Mouse (Mus musculus) stomach, postnatal 0 days (tissue): ENCODE results near the gene A630001G21Rik. TPM values are rescaled to one million over a fixed set of nuclear protein-coding genes. Genes with fewer than 3 reads are reported as not detected.

Experiments used
- ATAC-seq: fragments of 200-750 bp; cut with Nextera tagmentation; 2 replicates; pipeline ENCODE4 v1.8.0; 2017; ENCODE audit not compliant: low FRiP score, low TSS enrichment
- DNase-seq: peaks from one replicate; pipeline ENCODE4 v3.0.0-alpha.2; 2016; ENCODE audit warnings: low spot score
- H3K27ac ChIP-seq: fragments of 300-500 bp; sonication (generic); replicated peaks from 2 replicates; pipeline ENCODE4 v1.5.1; 2014; ENCODE audit warnings: mild to moderate bottlenecking, control low read depth
- H3K27me3 ChIP-seq: fragments of 300-500 bp; sonication (generic); 2 replicates; pipeline ENCODE4 v1.6.1; 2014; ENCODE audit warnings: low read length; ENCODE audit not compliant: control insufficient read depth, insufficient read depth
- H3K36me3 ChIP-seq: fragments of 300-500 bp; sonication (generic); 2 replicates; pipeline ENCODE4 v1.6.1; 2014; ENCODE audit warnings: low read length, mixed read lengths; ENCODE audit not compliant: control insufficient read depth, insufficient read depth
- H3K4me1 ChIP-seq: fragments of 300-500 bp; sonication (generic); replicated peaks from 2 replicates; pipeline ENCODE4 v1.6.1; 2014; ENCODE audit warnings: antibody characterized with exemption; ENCODE audit not compliant: control insufficient read depth, insufficient read depth
- H3K4me2 ChIP-seq: fragments of 300-500 bp; sonication (generic); replicated peaks from 2 replicates; pipeline ENCODE4 v1.6.1; 2014; ENCODE audit warnings: low read depth, mild to moderate bottlenecking, control low read depth, moderate library complexity
- H3K4me3 ChIP-seq: fragments of 300-500 bp; sonication (generic); 2 replicates; pipeline ENCODE4 v1.5.1; 2014; ENCODE audit warnings: low read depth, low read length, control low read depth
- H3K9ac ChIP-seq: fragments of 300-500 bp; sonication (generic); 2 replicates; pipeline ENCODE4 v1.6.1; 2014; ENCODE audit warnings: mild to moderate bottlenecking, low read length, control low read depth, mixed read lengths
- H3K9me3 ChIP-seq: fragments of 300-500 bp; sonication (generic); 2 replicates; pipeline ENCODE4 v1.6.1; 2016; ENCODE audit warnings: low read length; ENCODE audit not compliant: control insufficient read depth
- CTCF ChIP-seq: IDR thresholded peaks from 2 replicates; pipeline ENCODE4 v1.5.1; 2016; ENCODE audit warnings: antibody characterized with exemption, low read depth, mild to moderate bottlenecking, moderate library complexity
- EP300 ChIP-seq: optimal IDR thresholded peaks from 2 replicates; pipeline ENCODE3; 2016; ENCODE audit warnings: antibody characterized with exemption
- WGBS: fragments of 180-500 bp; shearing (Covaris S2); extraction: QIAGEN DNeasy Blood & Tissue Kit; methylation state at CpG from one replicate; pipeline ENCODE4 v1.1.7; 2014; 5-methylcytosine and 5-hydroxymethylcytosine counted together
- polyA plus RNA-seq: library from polyadenylated mRNA; unstranded; fragments of >200 nt; fragmentation: Nextera tagmentation; extraction: Ambion mirVana; gene quantifications from 2 replicates; pipeline ENCODE4 v1.2.1, GENCODE M21; 2015

The A630001G21Rik gene
- polyA plus RNA-seq, 1 experiment from 2014 or later: 0.72 TPM

DNA sequence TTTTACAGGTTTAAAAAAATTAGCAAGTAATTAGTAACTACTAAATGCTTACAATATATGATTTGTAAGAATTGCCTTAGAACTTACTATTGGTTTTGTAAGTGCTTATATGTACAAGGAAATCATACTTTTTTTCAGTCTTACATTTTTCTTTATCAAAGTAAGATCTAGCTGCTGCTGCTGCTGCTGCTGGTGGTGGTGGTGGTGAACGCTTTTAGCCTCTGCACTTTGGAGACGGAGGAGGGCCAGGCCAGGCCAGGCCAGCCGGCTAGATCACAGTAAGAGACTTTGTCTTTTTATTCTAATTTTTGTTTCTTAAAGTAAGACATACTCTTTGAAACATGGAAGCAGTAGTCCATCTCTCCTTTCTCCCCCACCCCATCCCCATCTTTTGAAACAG, 16.8 kb upstream of the A630001G21Rik start:
- no peaks in the 10 kb centered on the region for H3K9me3 ChIP-seq
- H3K4me2 ChIP-seq: peak overlapping the region; percentile 34; the same call in 1 of the 2 replicates
- no peak overlapping the region for H3K4me3 ChIP-seq
- H3K27me3 ChIP-seq: no peaks in the 10 kb centered on the region
- no peak overlapping the region for H3K27ac ChIP-seq
- no peak overlapping the region for H3K9ac ChIP-seq
- WGBS: 39% methylated on average over 3 of the region's 3 CpGs
- DNase-seq (no peak), ATAC-seq (no peak)
- H3K36me3 ChIP-seq: no peaks in the 10 kb centered on the region
- peaks cover 2% of the 10 kb centered on the region; the same call in 1 of the 2 replicates for H3K4me1 ChIP-seq
- TF ChIP-seq CTCF (no peak), EP300 (no peak)

DNA sequence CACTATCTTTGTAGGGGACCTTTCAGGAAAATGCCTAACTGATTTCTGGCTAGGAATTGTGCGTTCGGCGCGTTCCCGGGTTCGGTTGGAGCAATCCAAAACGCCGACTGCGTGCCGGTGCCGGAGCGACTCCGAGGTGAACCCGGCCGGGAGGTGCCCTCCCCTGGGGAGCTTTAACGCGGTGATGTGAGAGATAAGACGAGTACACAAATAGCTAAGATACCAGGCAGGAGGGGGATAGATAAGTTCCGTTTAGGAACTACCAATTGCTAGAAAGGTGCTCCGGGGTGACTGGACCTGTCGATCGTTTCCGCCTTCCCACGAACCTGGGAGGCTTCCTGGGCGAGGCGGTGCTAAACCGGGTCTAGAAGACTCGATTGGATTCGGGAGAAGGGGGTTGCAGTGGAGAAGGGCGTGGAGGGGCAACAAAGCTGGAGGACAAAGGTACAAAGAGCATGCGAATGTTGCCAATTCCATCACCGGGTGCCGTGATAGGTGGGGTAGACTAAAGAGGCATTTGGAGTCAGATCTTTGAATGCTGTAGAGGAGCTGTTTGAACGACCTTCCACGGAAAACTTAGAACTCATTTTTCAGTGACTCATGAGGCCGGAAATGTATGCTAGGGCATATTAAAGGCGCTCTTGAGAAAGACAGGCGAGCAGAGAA, 15.8 kb upstream of the A630001G21Rik start:
- no peaks in the 10 kb centered on the region for H3K36me3 ChIP-seq
- ATAC-seq: peak; percentile 45
- under 1% methylated on average over 38 of the region's 38 CpGs for WGBS

DNA sequence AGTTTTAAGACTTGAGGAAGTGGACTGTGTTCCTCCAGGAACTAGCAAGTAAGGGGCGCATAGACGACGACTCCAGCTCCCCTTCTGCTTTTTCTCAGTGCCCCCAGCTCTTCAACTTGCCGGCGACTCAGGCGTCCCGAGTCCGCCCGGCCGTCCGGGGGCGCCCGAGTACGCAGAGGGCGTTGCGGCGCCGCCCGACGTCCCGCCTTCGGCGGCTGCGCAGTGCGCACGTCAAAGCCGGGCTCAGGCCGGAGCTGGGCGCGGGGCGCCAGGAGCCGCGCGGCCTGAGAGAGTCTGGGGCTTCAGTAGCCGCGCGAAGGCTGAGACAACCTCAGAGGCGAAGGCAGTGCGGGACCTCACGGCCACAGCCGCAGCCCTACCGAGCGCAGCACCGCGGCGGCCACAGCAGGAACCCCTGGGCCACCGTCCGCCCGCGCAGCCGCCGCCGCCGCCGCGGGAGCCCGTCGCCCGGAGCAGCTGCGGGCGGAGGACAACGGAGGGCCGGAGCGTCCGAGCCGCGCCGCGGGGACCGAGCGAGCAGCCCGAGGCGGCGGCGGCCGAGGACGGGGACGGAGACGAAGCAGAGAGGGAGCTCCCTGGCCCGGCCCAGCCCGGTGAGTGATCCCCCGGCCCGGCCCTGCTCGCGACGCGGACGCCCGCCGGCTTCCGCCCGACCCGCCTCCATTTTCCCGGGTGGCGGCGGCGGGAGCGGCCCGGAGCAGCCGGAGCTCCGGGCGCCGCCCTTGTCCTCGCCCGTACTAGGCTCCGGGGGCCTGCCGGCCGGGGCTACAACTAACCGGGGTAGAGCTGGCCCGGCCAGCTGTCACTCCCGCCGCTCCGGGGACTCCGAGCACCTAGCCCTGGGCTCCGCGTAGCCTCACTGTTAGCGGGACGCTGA, 15.0 kb upstream of the A630001G21Rik start, which contains the start of gene Cab39:
Gene Cab39 (plus strand): TSS at position 234 of the 898 bp plus-strand sequence.
- WGBS: under 1% methylated on average over 62 of the region's 118 CpGs
- peak within 1 kb of the TSS; percentile 75 for H3K4me2 ChIP-seq
- peak within 1 kb of the TSS; percentile 99 for H3K9ac ChIP-seq
- no peaks in the 10 kb centered on the region for H3K36me3 ChIP-seq
- peak within 1 kb of the TSS; percentile 100 for H3K4me3 ChIP-seq
- TF ChIP-seq EP300 (no peak), CTCF (peak; percentile 78)
- peak within 1 kb of the TSS; percentile 99 for H3K27ac ChIP-seq
- no peaks in the 10 kb centered on the region for H3K9me3 ChIP-seq
- ATAC-seq: peak; percentile 85
- DNase-seq: peak; percentile 90
- no peaks in the 10 kb centered on the region for H3K27me3 ChIP-seq
- no peaks in the 10 kb centered on the region; the same call in 1 of the 2 replicates for H3K4me1 ChIP-seq

More for the DNA sequence above, 15.8 kb upstream of the A630001G21Rik start:
- Histone ChIP-seq H3K9me3 (no peaks in the 10 kb centered on the region), H3K27ac (peak overlapping the region; percentile 99), H3K4me1 (no peaks in the 10 kb centered on the region; the same call in 1 of the 2 replicates), H3K27me3 (no peaks in the 10 kb centered on the region), H3K4me3 (peak overlapping the region; percentile 100), H3K9ac (peak overlapping the region; percentile 99), H3K4me2 (peak overlapping the region; percentile 75)
- peak; percentile 75 for DNase-seq
- no peak for TF ChIP-seq CTCF
- no peak for TF ChIP-seq EP300

DNA sequence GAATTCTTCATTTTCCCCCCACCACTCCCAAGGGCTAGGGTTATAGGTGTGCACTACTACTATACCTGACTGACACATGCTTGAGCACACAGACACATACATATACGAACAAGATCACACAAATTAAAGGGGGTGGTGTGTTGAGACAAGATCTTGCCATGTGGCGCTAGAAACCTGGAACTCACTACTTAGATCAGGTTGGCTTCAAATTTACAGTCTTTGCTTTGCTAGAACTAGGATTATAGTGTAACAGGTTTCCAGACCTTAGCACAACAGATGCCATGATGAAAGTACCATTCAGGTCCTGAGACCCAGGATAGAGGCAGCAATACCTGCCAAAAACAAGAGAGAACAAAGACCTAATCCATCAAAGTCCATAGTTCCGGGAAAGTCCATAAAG, 13.0 kb upstream of the A630001G21Rik start:
- no peak for TF ChIP-seq CTCF
- DNase-seq (no peak), ATAC-seq (no peak)
- Histone ChIP-seq H3K27ac (no peak overlapping the region), H3K36me3 (no peaks in the 10 kb centered on the region), H3K4me1 (no peaks in the 10 kb centered on the region), H3K27me3 (no peaks in the 10 kb centered on the region), H3K4me3 (no peak overlapping the region), H3K9me3 (no peaks in the 10 kb centered on the region), H3K4me2 (no peak overlapping the region), H3K9ac (no peak overlapping the region)
- 76% methylated on average over 3 of the region's 3 CpGs for whole genome bisulfite sequencing

DNA sequence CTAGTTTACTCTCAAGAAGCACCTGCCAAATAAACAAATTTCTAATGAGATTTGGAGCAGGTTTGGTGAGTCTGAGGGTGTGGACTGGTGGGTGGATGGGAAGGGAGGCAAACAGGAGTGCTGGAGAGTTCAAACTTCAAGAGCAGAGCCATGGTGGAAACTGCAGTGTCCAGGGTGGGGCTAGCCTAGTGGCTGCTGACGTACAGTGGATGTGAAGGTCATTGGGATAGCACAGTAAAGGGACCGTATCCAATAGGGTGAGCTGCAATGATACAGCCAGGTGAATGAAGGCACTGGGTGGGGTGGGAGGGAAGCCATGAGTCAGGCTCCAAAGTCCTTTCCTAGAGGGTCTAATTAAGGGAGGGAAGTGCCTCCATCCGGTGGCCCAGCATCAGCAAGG, 12.1 kb upstream of the A630001G21Rik start:
- no peak for TF ChIP-seq EP300
- DNase-seq (peak; percentile 61), ATAC-seq (peak; percentile 84)
- no peaks in the 10 kb centered on the region for H3K27me3 ChIP-seq
- H3K9me3 ChIP-seq: no peaks in the 10 kb centered on the region
- 49% methylated on average over 3 of the region's 3 CpGs for WGBS
- no peak overlapping the region for H3K4me2 ChIP-seq
- no peak overlapping the region for H3K9ac ChIP-seq
- H3K36me3 ChIP-seq: no peaks in the 10 kb centered on the region
- H3K4me3 ChIP-seq: no peak overlapping the region
- no peak overlapping the region for H3K27ac ChIP-seq
- no peaks in the 10 kb centered on the region for H3K4me1 ChIP-seq
